Mouse (Mus musculus): ENCODE results near the gene 1700102P08Rik. TPM values are rescaled to one million over a fixed set of nuclear protein-coding genes. Genes with fewer than 3 reads are reported as not detected.

Gene 1700102P08Rik
- total RNA-seq, 2 experiments from 2014 or later, result 2.3 to 2.5 TPM

DNA sequence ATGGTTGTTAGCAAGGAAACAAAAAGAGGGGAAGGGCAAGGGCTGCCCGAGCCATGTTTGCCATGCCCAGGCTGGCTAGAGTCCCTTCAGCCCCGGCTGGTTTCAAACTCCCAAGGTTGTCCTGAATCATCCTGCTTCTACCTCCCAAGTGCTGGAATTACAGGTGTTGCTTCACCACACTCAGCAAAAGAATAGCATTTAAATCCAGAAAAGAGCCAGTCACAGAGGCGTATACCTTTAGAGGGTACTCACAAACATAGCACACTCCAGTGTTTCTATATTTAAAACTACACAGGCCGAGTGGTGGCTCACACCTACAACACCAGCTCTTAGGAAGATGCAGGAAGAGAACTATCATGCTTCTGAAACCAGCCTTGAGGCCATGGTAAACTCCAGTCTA lies 16.9 kb downstream of the 1700102P08Rik start:
- no peak for DNase-seq (ENCODE audit: low spot score in 2 of 2)

GRCm38 (mm10) chr9:108411381-108411942 lies 18.9 kb downstream of the 1700102P08Rik start:
- DNase-seq (ENCODE audit: low spot score in 2 of 2), result peak; percentile 60 to 76

DNA sequence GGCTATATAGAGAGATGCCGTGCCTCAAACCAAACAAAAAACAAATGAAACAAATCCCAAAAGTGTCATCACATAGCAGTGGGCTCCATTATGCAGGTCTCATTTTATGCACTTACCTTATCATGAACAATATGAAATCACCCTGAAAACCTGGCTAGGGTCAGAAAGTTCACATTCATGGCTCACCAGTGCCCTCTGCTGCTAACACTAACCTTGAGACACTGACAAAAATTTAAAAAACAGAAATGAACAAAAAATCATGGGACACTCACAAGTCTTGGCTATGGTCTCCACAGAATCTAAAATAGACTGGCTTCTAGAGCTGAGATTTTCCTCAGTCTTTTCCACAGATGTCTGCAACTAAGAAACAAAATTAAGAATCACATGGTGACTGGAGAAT lies 19.6 kb downstream of the 1700102P08Rik start:
- peak in 1 of 2 experiments; percentile 51 for DNase-seq (ENCODE audit: low spot score in 2 of 2)

DNA sequence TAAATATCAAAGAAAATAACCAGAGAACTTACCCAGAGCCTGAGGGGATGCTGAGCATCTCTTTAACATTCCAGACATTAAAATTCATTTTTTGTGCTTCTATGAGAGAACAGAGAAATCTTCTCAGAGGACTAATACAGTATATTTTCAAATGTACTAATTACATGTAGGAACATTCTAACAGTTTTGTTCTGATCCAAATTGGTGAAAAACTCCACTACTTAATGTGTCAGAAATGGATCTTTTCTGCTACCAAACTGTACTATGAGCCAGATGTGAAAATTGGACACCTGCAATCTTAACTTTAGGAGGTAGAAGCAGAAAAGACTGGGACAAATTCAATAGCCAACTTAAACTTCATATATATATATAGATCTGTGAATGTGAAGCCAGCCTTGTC lies 35.8 kb downstream of the 1700102P08Rik start, which contains the start of gene Ccdc36:
Ccdc36 (minus strand) TSS at position 101 of the 400 bp plus-strand sequence.
- DNase-seq (ENCODE audit: low spot score in 2 of 2), result no peak

DNA sequence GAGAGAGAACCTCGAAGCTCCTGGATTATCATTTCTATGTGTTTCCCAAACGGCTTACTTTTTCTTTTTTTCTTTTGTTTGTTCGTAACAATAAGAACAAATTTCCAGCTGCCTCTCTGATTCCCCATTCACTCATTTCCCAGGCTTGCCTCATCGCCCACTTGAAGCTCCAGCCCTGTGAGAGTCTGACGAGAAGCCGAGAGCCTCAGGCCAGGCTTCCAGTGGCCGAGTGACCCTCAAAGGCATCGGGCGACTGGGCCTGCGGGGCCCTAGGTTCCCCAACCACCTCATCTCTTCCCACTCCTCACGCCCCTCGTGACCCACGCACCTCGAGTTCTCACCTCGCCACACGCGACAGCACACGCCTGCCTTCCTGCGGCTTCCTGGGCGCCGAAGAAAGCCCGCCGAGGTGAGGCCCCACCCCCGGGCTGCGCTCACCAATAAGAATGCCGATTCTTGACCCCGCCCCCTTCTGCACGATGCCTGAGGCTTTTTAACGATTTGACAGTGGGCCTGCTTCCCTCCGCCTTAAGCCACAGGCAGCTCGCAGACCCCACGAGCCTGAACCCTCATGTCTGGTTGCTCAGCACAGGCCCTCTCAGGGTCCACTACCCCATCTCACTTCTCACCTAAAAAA lies 38.9 kb downstream of the 1700102P08Rik start:
- DNase-seq (ENCODE audit: low spot score in 2 of 2), result no peak

DNA sequence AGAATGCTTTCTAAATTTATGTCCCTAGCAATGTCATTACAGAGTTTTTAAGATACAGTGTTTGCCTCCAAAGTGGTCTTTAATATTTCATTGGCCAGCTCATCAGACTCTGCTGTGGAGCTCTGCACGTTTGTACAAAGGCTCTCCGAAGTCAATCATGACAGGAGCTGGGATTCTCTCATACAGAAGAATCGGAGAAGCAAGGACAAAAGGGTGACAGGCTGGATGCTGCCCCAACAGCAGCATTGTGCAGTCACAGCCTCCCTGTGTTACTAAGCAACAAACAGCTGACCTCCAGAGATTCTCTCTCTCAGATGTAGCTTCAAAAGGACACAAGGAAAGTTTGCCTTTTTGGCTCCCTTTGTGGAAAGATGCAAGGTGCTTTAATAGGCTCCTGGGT lies 43.6 kb downstream of the 1700102P08Rik start, which contains the start of gene BC048562:
BC048562 (plus strand) TSS at position 301 of the 400 bp plus-strand sequence.
- no peak for DNase-seq (ENCODE audit: low spot score in 2 of 2)

DNA sequence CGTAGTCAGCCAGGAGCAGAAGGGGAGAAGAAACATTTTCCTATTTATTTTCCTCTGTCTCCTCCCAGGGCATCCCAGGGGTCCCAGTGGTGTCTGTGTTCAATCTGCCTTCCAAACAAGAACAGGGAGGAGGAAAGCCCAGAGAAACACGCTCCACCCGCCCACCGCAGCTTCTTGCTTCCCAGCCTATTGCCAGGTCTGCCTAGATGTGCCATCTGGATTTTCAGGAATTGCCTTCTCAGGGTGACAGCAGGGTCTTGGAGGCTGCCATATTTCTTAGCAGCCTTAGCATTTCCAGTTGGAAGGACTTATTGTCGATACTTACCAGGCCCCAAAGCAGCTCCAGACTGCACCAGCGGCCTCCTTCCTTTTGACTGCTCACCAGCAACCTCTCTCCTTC lies 46.6 kb downstream of the 1700102P08Rik start:
- DNase-seq (ENCODE audit: low spot score in 2 of 2), result peak; percentile 43 to 51

- DNase-seq (ENCODE audit: low spot score in 2 of 2), result no peak
Measured at GRCm38 (mm10) chr9:108440485-108440884, 47.9 kb downstream of the 1700102P08Rik start.

DNA sequence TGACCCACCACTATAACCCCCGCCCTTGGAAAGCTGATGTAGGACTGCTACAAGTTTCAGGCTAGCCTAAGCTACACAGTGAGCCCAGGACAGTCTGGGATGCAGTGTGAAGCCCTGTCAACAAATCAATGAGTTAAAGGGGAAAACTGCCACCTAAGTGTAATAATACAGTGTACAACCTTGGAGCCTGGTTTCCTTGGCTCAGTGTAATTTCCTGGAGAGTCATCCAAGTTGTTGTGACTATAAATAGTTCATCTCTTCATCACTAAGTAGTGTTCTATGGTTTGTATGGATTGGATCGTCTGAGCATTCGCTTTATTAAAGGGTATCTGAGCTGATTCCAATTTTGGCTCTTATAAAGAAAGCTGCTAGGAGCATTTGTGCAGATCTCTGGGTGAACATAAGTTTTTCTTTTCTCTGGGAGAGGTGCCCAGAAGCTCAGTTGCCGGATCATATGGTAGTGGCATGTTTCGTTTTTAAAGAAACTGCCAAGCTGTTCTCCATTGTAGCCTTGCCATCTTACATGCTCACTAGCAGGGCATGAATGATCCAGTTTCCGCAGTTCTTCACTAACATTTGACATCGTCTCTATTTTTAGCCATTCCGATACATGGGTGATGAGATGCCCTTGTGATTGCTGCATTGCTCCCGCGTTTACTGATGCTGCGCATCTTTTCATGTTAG lies 48.8 kb downstream of the 1700102P08Rik start:
- DNase-seq (ENCODE audit: low spot score in 2 of 2), result peak; percentile 74 to 92

DNA sequence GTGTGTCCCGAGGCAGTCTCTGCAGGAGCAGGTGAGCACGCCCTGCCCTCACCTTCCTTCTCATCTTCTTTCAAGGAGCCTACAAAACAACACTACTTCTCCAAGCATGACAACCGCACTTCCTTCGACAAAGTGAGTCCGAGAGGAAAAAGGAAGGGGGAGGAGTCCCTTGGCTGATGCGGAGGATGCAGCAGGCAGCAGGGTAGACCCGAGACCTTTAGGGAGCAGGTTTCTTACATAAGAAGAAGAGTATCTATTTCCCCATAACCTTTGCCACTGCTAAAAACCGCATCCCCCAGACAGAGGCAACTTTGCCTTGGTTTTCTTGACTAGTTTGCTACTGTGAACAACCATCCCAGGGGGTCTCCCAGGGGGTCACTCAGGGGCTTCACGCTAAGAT lies 52.5 kb downstream of the 1700102P08Rik start:
- no peak for DNase-seq (ENCODE audit: low spot score in 2 of 2)

GRCm38 (mm10) chr9:108449860-108450259 lies 57.3 kb downstream of the 1700102P08Rik start:
- DNase-seq (ENCODE audit: low spot score in 2 of 2), result peak; percentile 61 to 70

GRCm38 (mm10) chr9:108450292-108451169 lies 57.9 kb downstream of the 1700102P08Rik start:
- peak in 1 of 2 experiments; percentile 25 for DNase-seq (ENCODE audit: low spot score in 2 of 2)

DNA sequence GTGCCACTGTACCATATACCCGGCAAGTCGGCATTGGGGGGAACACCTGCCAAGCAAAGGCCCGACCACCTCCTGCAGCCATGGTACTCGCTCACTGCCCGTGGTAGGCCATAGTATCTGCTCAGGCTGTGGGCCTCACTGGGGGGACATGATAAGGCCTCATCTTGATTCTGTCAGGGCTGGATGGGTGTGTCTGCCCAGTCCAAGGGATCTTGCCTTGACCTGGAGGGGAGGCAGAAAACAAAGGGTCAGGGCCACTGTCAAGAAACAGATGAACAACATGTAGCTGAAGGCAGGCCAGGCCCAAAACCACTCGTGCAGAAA lies 58.5 kb downstream of the 1700102P08Rik start:
- no peak for DNase-seq (ENCODE audit: low spot score in 2 of 2)

- no peak for DNase-seq (ENCODE audit: low spot score in 2 of 2)
Measured at GRCm38 (mm10) chr9:108451519-108452160, 59.0 kb downstream of the 1700102P08Rik start.

- peak; percentile 63 to 87 for DNase-seq (ENCODE audit: low spot score in 2 of 2)
Measured at GRCm38 (mm10) chr9:108452291-108452906, 59.8 kb downstream of the 1700102P08Rik start.

DNA sequence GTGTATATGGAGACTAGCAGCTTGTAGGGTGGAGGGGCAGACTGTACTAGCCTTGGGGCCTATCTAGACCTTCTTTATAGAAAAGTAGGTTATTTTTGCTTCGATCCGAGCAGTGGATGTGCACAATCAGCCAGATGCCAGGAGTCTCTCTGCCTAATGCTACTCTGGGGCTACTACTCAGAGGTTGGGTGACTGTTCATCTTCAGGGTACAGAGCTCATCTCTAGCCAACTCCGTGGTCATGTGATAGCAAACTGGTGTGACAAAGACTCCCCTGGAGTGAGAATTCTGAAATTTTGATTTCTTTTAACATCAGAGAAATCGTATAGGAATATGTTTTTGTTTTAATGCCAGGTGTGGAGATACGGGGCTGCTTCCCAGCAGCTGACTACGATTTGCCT lies 60.3 kb downstream of the 1700102P08Rik start:
- DNase-seq (ENCODE audit: low spot score in 2 of 2), result no peak

- DNase-seq (ENCODE audit: low spot score in 2 of 2), result peak in 1 of 2 experiments; percentile 64
Measured at GRCm38 (mm10) chr9:108453458-108453857, 60.9 kb downstream of the 1700102P08Rik start.

- no peak for DNase-seq (ENCODE audit: low spot score in 2 of 2)
Measured at GRCm38 (mm10) chr9:108454429-108454828, 61.8 kb downstream of the 1700102P08Rik start.

DNA sequence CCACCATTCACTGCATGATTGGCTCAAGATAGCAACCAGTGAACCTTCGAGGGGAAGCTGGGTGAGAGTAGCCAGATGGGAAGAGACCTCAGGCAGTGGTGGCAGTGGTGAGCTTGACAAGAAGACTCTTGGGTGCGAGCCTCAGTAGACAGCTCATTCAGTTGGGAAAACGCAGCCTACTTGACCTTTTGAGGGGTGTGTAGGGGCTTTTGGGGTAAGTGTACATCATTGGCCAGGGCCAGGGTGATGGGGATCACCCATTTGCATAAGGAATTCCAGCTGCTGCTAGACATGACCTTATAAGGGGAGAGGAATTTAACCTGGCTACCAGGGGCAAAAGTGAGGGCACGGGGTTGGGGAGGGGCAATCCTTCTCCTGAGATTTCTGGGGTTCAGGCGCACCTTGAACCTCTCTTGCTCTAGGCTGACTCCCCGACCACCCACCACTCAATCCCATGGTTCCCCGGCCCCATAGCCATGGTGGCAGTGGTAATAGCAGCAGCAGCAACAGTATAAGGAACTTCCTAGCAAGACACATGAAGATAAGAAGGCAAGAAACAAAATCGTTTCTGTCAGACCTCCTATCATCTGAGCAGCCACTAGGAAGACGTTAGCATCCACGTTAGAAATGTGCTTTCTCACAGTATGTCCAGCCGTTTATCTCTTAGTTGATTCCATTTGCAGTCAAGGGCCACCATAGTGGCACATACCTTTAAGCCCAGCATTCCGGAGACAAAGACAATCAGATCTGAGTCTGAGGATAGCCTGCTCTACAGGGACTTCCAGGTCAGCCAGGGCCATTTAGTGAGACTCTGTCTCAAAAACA lies 63.4 kb downstream of the 1700102P08Rik start:
- DNase-seq (ENCODE audit: low spot score in 2 of 2), result no peak

- no peak for DNase-seq (ENCODE audit: low spot score in 2 of 2)
Measured at GRCm38 (mm10) chr9:108456953-108457352, 64.3 kb downstream of the 1700102P08Rik start.
